Mouse (Mus musculus): ENCODE measurements at regions not wholly inside any gene's neighbourhood (a gene's known extent, or its start where the extent isn't known, plus 50 kb on each side); places are given as distances from the start of the nearest gene placed in this dataset.

- Histone ChIP-seq H3K27me3 (replicated peaks) (no peaks in the 10 kb centered on the region), H3K4me3 (no peak overlapping the region), H3K9me3 (no peaks in the 10 kb centered on the region), H3K9ac (no peak overlapping the region), H3K36me3 (replicated peaks) (no peaks in the 10 kb centered on the region), H3K4me1 (no peaks in the 10 kb centered on the region), H3K4me2 (no peak overlapping the region), H3K27ac (no peak overlapping the region)
- ATAC-seq (replicated peaks): no peak
- 80% methylated on average over 4 of the region's 4 CpGs for WGBS
Observed at GRCm38 (mm10) chr11:17481436-17481996, 224.1 kb downstream of the C1d start.

- H3K36me3 ChIP-seq (replicated peaks): no peaks in the 10 kb centered on the region
- WGBS: 72% methylated on average over 3 of the region's 3 CpGs
- no peak for ATAC-seq (replicated peaks)
Observed at GRCm38 (mm10) chr11:17483849-17484441, 226.6 kb downstream of the C1d start.

GRCm38 (mm10) chr11:17501120-17502043 is 244.0 kb downstream of the C1d start:
- Histone ChIP-seq H3K9me3 (no peaks in the 10 kb centered on the region), H3K9ac (no peak overlapping the region), H3K4me1 (no peaks in the 10 kb centered on the region), H3K4me3 (no peak overlapping the region), H3K27me3 (replicated peaks) (no peaks in the 10 kb centered on the region), H3K36me3 (replicated peaks) (no peaks in the 10 kb centered on the region), H3K4me2 (no peak overlapping the region), H3K27ac (no peak overlapping the region)
- WGBS: 76% methylated on average over 14 of the region's 14 CpGs
- ATAC-seq (replicated peaks): peak; percentile 65

More at GRCm38 (mm10) chr11:17483849-17484441, 226.6 kb downstream of the C1d start:
- H3K27ac ChIP-seq: no peak overlapping the region
- H3K27me3 ChIP-seq (replicated peaks): no peaks in the 10 kb centered on the region
- H3K4me1 ChIP-seq: no peaks in the 10 kb centered on the region
- H3K9ac ChIP-seq: no peak overlapping the region
- no peak overlapping the region for H3K4me2 ChIP-seq
- H3K9me3 ChIP-seq: no peaks in the 10 kb centered on the region
- H3K4me3 ChIP-seq: no peak overlapping the region

DNA sequence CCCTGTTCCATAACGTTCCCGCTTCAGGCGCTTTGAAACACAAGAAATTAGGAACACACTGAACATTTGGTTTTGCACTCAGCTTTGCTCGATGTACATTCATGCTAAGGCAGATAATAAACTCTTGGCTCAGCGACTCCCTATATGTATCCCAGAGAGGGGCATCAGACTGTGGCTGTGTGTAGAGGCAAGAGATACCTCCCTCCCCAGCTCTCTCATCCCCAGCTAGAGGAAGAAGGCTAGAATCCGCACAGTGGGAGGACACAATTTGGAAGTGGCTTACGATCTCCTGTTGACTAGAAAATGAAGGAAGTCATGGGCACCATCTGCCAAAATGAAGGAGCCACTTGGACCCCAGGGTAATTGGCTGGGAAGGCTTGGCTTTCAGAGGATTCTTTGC is 244.7 kb downstream of the C1d start:
- Histone ChIP-seq H3K4me2 (no peak overlapping the region), H3K9ac (no peak overlapping the region), H3K4me1 (no peaks in the 10 kb centered on the region), H3K27ac (no peak overlapping the region), H3K36me3 (replicated peaks) (no peaks in the 10 kb centered on the region), H3K9me3 (no peaks in the 10 kb centered on the region), H3K27me3 (replicated peaks) (no peaks in the 10 kb centered on the region), H3K4me3 (no peak overlapping the region)
- ATAC-seq (replicated peaks): no peak
- WGBS: 89% methylated on average over 7 of the region's 7 CpGs

GRCm38 (mm10) chr11:17522220-17522919 is 265.0 kb downstream of the C1d start:
- 89% methylated on average over 12 of the region's 12 CpGs for WGBS
- no peak overlapping the region for H3K4me2 ChIP-seq
- no peaks in the 10 kb centered on the region for H3K36me3 ChIP-seq (replicated peaks)
- no peaks in the 10 kb centered on the region for H3K27me3 ChIP-seq (replicated peaks)
- H3K9me3 ChIP-seq: no peaks in the 10 kb centered on the region
- no peak overlapping the region for H3K27ac ChIP-seq
- ATAC-seq (replicated peaks): no peak
- no peaks in the 10 kb centered on the region for H3K4me1 ChIP-seq
- no peak overlapping the region for H3K4me3 ChIP-seq
- H3K9ac ChIP-seq: no peak overlapping the region

DNA sequence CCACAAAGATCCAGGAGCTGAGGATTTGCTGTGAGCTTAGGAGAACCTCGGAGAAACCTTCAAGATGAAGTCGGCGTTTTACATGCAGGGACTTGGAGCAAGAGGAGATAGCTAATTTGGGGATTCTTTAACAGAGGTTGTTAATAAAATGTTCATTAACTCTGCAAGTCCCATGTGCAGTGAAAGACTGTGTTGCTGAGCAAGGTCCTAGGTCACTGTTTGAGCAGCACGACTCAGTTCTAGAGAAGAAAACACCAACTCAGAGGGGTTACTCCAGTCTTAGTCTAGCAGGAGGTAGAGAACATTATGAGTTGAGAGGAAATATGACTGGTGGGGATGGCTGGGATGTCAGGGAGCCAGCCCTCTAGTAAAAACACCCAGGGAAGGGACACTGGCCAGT is 265.9 kb downstream of the C1d start:
- H3K4me2 ChIP-seq: no peak overlapping the region
- H3K36me3 ChIP-seq (replicated peaks): no peaks in the 10 kb centered on the region
- no peak for ATAC-seq (replicated peaks)
- H3K9me3 ChIP-seq: no peaks in the 10 kb centered on the region
- WGBS: 93% methylated on average over 4 of the region's 4 CpGs
- H3K27ac ChIP-seq: no peak overlapping the region
- no peak overlapping the region for H3K4me3 ChIP-seq
- no peaks in the 10 kb centered on the region for H3K27me3 ChIP-seq (replicated peaks)
- H3K4me1 ChIP-seq: no peaks in the 10 kb centered on the region
- no peak overlapping the region for H3K9ac ChIP-seq

DNA sequence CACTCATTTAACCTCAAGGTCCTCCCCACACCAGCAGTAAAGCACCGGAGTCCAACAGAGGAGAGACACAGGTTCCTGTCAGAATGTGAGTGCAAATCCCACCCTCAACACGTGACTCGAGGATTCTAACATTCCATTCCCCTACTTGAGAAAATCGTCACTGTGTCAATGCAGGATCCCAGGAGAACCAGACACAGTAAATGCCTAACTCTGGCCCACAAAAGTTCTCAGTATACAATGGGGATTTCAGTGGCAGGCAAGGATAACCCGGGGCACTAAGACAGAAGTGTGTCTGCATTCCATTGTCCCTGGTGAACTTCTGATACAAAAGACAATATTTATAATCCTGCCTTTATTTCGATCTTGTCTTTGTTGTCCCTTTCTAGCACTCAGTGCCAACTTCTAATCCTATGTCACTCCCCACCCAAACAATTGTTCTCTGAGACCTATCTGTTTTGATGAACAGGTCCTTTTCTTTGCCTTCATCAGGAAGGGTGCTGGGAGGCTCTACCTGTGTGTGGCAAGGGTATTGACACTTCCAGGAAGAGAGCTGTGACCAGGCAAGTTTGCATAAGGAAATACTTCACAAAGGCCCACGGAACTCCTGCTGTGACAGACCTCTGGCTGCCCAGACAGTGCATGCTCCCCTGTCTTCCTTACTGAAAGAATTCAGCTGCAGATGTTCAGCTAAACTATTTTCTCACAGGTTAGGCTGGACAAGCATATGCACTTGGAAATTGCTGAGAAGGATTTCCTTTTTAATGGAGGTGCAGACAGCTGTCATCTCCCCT is 267.8 kb downstream of the C1d start:
- Histone ChIP-seq H3K4me2 (no peak overlapping the region), H3K27me3 (replicated peaks) (no peaks in the 10 kb centered on the region), H3K27ac (no peak overlapping the region), H3K4me1 (no peaks in the 10 kb centered on the region), H3K36me3 (replicated peaks) (no peaks in the 10 kb centered on the region), H3K4me3 (no peak overlapping the region), H3K9me3 (no peaks in the 10 kb centered on the region), H3K9ac (no peak overlapping the region)
- no peak for ATAC-seq (replicated peaks)
- 18% methylated on average over 7 of the region's 7 CpGs for WGBS

DNA sequence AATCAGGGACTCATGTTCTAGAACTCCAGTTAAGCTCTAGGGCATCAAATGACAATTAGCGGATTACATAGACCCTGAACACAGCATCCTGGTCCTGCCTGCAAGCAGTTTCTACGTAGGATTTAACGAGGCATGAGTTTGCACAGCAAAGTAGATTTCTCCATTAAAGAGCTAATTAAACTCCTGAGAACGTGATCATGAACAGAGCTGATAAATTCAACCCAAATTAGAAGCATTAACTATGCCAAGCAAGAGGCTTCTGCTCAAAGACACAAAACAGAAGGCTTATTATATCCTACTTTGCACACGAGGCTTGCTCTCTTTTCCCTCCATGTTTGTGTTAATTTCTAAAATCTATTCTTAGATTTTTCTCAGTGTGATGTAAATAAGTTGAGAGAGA is 269.1 kb downstream of the C1d start:
- H3K4me1 ChIP-seq: no peaks in the 10 kb centered on the region
- H3K9ac ChIP-seq: no peak overlapping the region
- WGBS: 51% methylated on average over 5 of the region's 5 CpGs
- no peaks in the 10 kb centered on the region for H3K9me3 ChIP-seq
- H3K27ac ChIP-seq: no peak overlapping the region
- no peak overlapping the region for H3K4me2 ChIP-seq
- no peak overlapping the region for H3K4me3 ChIP-seq
- H3K27me3 ChIP-seq (replicated peaks): no peaks in the 10 kb centered on the region
- no peak for ATAC-seq (replicated peaks)
- H3K36me3 ChIP-seq (replicated peaks): no peaks in the 10 kb centered on the region

DNA sequence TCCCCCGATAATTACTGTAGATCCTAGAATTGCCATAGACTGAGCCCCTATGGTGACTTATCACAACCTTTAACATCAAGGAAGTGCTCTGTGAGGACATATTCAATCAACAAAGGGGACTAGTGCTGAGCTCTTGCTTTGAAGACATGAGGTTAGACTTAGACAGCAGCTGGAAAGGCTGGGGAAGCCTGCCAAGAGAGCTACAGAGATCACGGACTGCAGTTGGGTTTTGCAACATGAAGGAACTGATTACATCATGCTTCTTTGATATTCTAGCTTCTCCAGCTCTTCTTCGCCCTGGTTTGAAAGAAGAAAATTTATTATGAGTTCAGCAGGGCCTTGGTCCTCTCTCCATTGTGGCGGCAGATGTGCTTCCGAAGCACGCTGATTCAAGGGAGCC is 271.2 kb downstream of the C1d start:
- H3K27me3 ChIP-seq (replicated peaks): no peaks in the 10 kb centered on the region
- no peak for ATAC-seq (replicated peaks)
- H3K36me3 ChIP-seq (replicated peaks): no peaks in the 10 kb centered on the region
- no peak overlapping the region for H3K27ac ChIP-seq
- no peak overlapping the region for H3K4me3 ChIP-seq
- no peaks in the 10 kb centered on the region for H3K4me1 ChIP-seq
- WGBS: 90% methylated on average over 6 of the region's 6 CpGs
- no peak overlapping the region for H3K9ac ChIP-seq
- no peaks in the 10 kb centered on the region for H3K9me3 ChIP-seq
- no peak overlapping the region for H3K4me2 ChIP-seq

DNA sequence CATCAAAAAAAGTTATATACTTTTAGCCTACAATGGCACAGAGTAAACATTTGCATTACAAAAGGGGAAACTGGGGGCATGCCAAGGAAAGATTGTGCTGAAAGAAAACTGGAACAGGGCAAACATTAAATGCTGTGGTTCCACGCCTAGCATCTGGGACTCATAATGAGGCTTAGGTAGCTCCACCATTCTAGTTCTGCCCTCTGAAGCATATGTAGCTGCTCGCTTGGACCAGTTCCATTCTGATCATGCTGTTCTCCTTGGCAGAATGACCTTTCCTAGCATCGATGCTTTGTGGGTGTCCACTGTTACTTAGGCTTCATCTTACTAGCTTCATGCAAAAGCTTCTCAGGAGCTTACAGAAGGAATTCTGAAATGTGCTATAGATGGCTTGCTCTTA is 276.3 kb downstream of the C1d start:
- H3K4me3 ChIP-seq: no peak overlapping the region
- no peaks in the 10 kb centered on the region for H3K9me3 ChIP-seq
- no peak overlapping the region for H3K9ac ChIP-seq
- no peaks in the 10 kb centered on the region for H3K4me1 ChIP-seq
- H3K27ac ChIP-seq: no peak overlapping the region
- no peaks in the 10 kb centered on the region for H3K27me3 ChIP-seq (replicated peaks)
- H3K4me2 ChIP-seq: no peak overlapping the region
- no peak for ATAC-seq (replicated peaks)
- no peaks in the 10 kb centered on the region for H3K36me3 ChIP-seq (replicated peaks)
- 78% methylated on average over 3 of the region's 3 CpGs for WGBS

- Histone ChIP-seq H3K27ac (no peak overlapping the region), H3K9me3 (no peaks in the 10 kb centered on the region), H3K4me2 (no peak overlapping the region), H3K36me3 (replicated peaks) (no peaks in the 10 kb centered on the region), H3K4me1 (no peaks in the 10 kb centered on the region), H3K27me3 (replicated peaks) (no peaks in the 10 kb centered on the region), H3K4me3 (no peak overlapping the region), H3K9ac (no peak overlapping the region)
- no peak for ATAC-seq (replicated peaks)
Observed at GRCm38 (mm10) chr11:17546286-17546685, 288.9 kb downstream of the C1d start.

DNA sequence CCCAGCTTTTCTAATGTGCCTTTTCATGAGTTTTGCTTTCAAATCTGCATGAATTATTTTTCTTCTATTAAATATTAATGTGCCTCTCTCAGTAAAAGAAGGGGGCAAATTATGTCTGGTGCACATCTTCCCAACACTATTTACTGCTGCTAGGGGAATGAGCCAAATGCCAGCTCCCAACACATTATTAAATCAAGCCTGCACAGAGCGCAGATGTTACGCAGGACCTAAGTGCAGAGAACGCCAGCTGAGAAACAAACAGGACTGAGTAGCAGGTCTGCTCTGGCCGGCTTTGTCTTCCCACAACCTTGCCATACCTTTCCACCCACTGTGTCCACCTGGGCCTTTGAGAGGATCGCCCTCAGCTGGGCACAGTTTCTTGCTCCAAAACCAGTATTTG is 291.8 kb downstream of the C1d start:
- WGBS: 77% methylated on average over 5 of the region's 5 CpGs
- H3K4me2 ChIP-seq: no peak overlapping the region
- H3K4me1 ChIP-seq: no peaks in the 10 kb centered on the region
- no peaks in the 10 kb centered on the region for H3K36me3 ChIP-seq (replicated peaks)
- no peaks in the 10 kb centered on the region for H3K27me3 ChIP-seq (replicated peaks)
- no peak overlapping the region for H3K27ac ChIP-seq
- no peak overlapping the region for H3K4me3 ChIP-seq
- no peaks in the 10 kb centered on the region for H3K9me3 ChIP-seq
- no peak for ATAC-seq (replicated peaks)
- H3K9ac ChIP-seq: no peak overlapping the region
